Mouse (Mus musculus): ENCODE data around the gene Gm3317.
"Not testable (repeated sequence)": the region's sequence is repeated elsewhere in the genome, so short reads cannot be mapped to it uniquely, and the experiment has no call there.

Gm3317 gene

DNA sequence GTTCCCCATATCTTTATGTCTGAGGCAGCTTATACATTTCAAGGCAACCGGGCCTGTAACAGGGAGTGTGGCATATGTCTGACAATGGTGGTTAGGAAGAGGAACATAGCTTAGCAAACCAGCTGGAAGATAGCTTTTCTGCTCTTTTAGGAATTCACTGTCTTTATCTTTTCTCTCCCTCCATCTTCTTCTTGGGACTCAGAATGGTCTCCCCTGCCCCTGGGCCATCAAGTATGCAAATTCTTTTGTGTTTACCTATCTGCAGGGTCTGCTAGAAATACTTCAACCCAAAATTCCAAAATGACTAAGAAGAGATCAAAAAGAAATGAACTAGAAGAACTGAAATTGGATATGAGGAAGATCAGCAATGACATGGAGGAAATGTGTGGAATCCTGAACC lies at the start of gene Gm3317:
Gene Gm3317, plus strand, starts transcription at position 301 of the 400 bp plus-strand sequence.
- DNase-seq (ENCODE audit: low read depth, low spot score): not testable (repeated sequence)

GRCm38 (mm10) chr14:5131219-5131618 lies 33.1 kb upstream of the Gm3317 start, which contains the start of gene Gm8279:
Gm8279 (plus strand) TSS chr14:5131519.
- DNase-seq (ENCODE audit: low read depth, low spot score): not testable (repeated sequence)

DNA sequence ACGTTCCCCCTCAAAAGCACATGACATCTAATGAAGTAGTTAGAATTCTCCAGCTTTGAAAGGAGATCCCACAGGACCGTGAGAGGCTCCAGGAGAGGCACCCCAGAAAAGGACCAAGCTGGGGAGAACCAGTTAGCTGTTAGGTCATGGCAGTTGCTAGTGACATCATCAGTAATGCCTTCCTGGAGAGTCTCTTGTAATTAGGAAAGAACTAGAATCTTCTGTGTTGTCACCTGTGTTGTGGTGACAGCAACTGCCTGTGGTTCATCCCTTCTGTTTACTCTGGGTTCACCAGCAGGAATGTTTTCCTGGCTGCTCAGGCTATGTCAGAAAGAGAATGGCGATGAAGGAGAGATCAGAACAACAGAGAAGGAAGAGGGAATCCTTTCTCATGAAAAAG lies 21.2 kb downstream of the Gm3317 start, which contains the start of gene Gm8271:
Gene Gm8271, plus strand, starts transcription at position 301 of the 400 bp plus-strand sequence.
- DNase-seq (ENCODE audit: low read depth, low spot score): not testable (repeated sequence)

Measured in CD4-positive, CD25-positive, alpha-beta regulatory T cell, adult 2 months (primary cell).